ENCODE assay signal across 9 mouse cellular contexts in the genomic region with DNA sequence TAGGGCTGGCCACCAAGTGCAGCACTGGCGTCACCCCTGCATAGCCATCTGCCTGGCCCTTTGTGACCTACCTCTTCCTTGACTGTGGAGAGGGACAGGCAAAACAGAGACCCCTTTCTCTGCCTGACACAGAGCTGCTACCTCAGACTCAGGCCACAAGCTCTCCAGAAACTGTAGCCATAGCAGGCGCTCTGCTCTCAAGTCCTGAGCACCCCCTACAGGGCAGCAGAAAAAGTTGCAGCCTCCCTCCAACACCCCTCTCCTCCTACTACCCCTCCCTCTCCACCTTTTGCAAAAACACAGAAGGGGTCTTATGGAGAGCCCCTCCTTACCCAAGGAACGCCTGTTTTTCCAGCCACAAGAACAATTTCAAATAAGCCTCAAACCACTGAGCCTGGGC. TPM values are rescaled to one million over a fixed set of nuclear protein-coding genes. Genes with fewer than 3 reads are reported as not detected.
DNase-seq lines count a peak whose midpoint lies in the region; ATAC-seq and TF ChIP-seq lines count a peak whose summit lies in the region.
"Had no signal": no experiment of that assay in that cellular context is flagged by ENCODE, and none has a peak within 500 bp of the region (broad histone marks: within the 10 kb centered on the region; RNA-seq: fewer than 3 reads in every experiment).

A gene (minus strand): TSS at position 26 of the 400 bp plus-strand sequence.

- H3K9ac ChIP-seq in kidney, embryonic 15.5 days, result no peak within 1 kb of the TSS
- peak within 1 kb of the TSS; percentile 47; the same call in 1 of the 2 replicates for H3K9ac ChIP-seq in ES-E14 (ENCODE audit: insufficient read depth, low read depth, low read length, poor library complexity, severe bottlenecking)
- no peak within 1 kb of the TSS for H3K9ac ChIP-seq in embryonic facial prominence, embryonic 12.5 days
- H3K9ac ChIP-seq in intestine, postnatal 0 days (ENCODE audit: low read depth, low read length), result no peak within 1 kb of the TSS
- H3K9ac ChIP-seq: stomach, embryonic 15.5 days had no signal

- H3K9me3 ChIP-seq in kidney, embryonic 15.5 days (replicated peaks), result no peaks in the 10 kb centered on the region
- H3K9me3 ChIP-seq in ES-E14 (ENCODE audit: control insufficient read depth, insufficient read depth, low read depth, low read length), result no peaks in the 10 kb centered on the region
- no peaks in the 10 kb centered on the region for H3K9me3 ChIP-seq in embryonic facial prominence, embryonic 12.5 days
- H3K9me3 ChIP-seq in intestine, postnatal 0 days (ENCODE audit: control insufficient read depth), result no peaks in the 10 kb centered on the region
- H3K9me3 ChIP-seq: stomach, embryonic 15.5 days had no signal

- 55% methylated on average over 3 of the region's 3 CpGs for WGBS in kidney, embryonic 15.5 days
- 51% methylated on average over 3 of the region's 3 CpGs for WGBS in embryonic facial prominence, embryonic 12.5 days
- WGBS in intestine, postnatal 0 days, result 59% methylated on average over 3 of the region's 3 CpGs

- H3K4me1 ChIP-seq in kidney, embryonic 15.5 days, result no peaks in the 10 kb centered on the region
- H3K4me1 ChIP-seq in ES-E14 (ENCODE audit: control insufficient read depth in 2 of 2, insufficient read depth in 2 of 2, low read length in 2 of 2, poor library complexity in 1 of 2), result peaks cover 0 to 6% of the 10 kb centered on the region in 2 experiments; a peak in 1 of 4 replicates
- no peaks in the 10 kb centered on the region for H3K4me1 ChIP-seq in embryonic facial prominence, embryonic 12.5 days
- H3K4me1 ChIP-seq in intestine, postnatal 0 days (replicated peaks; ENCODE audit: control insufficient read depth, insufficient read depth, low read length), result no peaks in the 10 kb centered on the region
- H3K4me1 ChIP-seq: stomach, embryonic 15.5 days had no signal

- peak; percentile 80 for TF ChIP-seq CTCF in intestine, postnatal 0 days (IDR thresholded peaks at IDR 0.05; ENCODE audit: low read depth)

- H3K4me2 ChIP-seq in kidney, embryonic 15.5 days, result no peak within 1 kb of the TSS
- no peak within 1 kb of the TSS for H3K4me2 ChIP-seq in embryonic facial prominence, embryonic 12.5 days (replicated peaks)
- no peak within 1 kb of the TSS for H3K4me2 ChIP-seq in intestine, postnatal 0 days (replicated peaks; ENCODE audit: low read depth)
- H3K4me2 ChIP-seq: stomach, embryonic 15.5 days had no signal

- H3K4me3 ChIP-seq in kidney, embryonic 15.5 days (replicated peaks), result no peak within 1 kb of the TSS
- H3K4me3 ChIP-seq in ES-E14 (ENCODE audit: insufficient read depth in 1 of 2, low read depth in 1 of 2, low read length in 2 of 2, poor library complexity in 1 of 2, severe bottlenecking in 1 of 2), result no peak within 1 kb of the TSS
- H3K4me3 ChIP-seq in embryonic facial prominence, embryonic 12.5 days, result no peak within 1 kb of the TSS
- H3K4me3 ChIP-seq in intestine, postnatal 0 days (ENCODE audit: low read depth, low read length), result no peak within 1 kb of the TSS
- H3K4me3 ChIP-seq: stomach, embryonic 15.5 days had no signal

- peak; percentile 43; the same call in 1 of the 2 replicates for ATAC-seq in kidney, embryonic 15.5 days (replicated peaks; ENCODE audit: low FRiP score)
- ATAC-seq in embryonic facial prominence, embryonic 12.5 days (ENCODE audit: insufficient number of reproducible peaks, insufficient read depth, low FRiP score, low TSS enrichment), result peak; percentile 66; the same call in 1 of the 2 replicates
- ATAC-seq in intestine, postnatal 0 days, result no peak

- peaks cover 40% of the 10 kb centered on the region for H3K36me3 ChIP-seq in kidney, embryonic 15.5 days
- H3K36me3 ChIP-seq in ES-E14 (ENCODE audit: control insufficient read depth, insufficient read depth, low read length, poor library complexity, severe bottlenecking), result peaks cover 7% of the 10 kb centered on the region; the same call in 1 of the 2 replicates
- peaks cover 37% of the 10 kb centered on the region for H3K36me3 ChIP-seq in embryonic facial prominence, embryonic 12.5 days
- peaks cover 30% of the 10 kb centered on the region for H3K36me3 ChIP-seq in intestine, postnatal 0 days (ENCODE audit: control insufficient read depth, insufficient read depth)
- H3K36me3 ChIP-seq: stomach, embryonic 15.5 days had no signal

- no peaks in the 10 kb centered on the region for H3K27me3 ChIP-seq in kidney, embryonic 15.5 days
- H3K27me3 ChIP-seq in embryonic facial prominence, embryonic 12.5 days, result no peaks in the 10 kb centered on the region
- no peaks in the 10 kb centered on the region for H3K27me3 ChIP-seq in intestine, postnatal 0 days (replicated peaks; ENCODE audit: control insufficient read depth, insufficient read depth, low read length)
- H3K27me3 ChIP-seq: stomach, embryonic 15.5 days had no signal

- DNase-seq in kidney, adult 18-20 months, result no peak
- DNase-seq in ES-E14 (ENCODE audit: low read depth, low spot score), result peak; percentile 44
- DNase-seq in naive thymus-derived CD4-positive, alpha-beta T cell, adult 2 months (ENCODE audit: low read depth), result peak; percentile 67
- DNase-seq in adrenal gland, postnatal 25 days, result no peak
- no peak for DNase-seq in yolk sac, embryonic 10.5 days (ENCODE audit: low spot score)

- in situ Hi-C loops in ES-E14 (cut with MboI; ENCODE audit: low sequenced_read_pairs in 2 of 2, unreplicated experiment in 2 of 2), result no loop called here

- no peak within 1 kb of the TSS for H3K27ac ChIP-seq in kidney, embryonic 15.5 days
- no peak within 1 kb of the TSS for H3K27ac ChIP-seq in ES-E14 (ENCODE audit: insufficient read depth, low read depth, low read length, poor library complexity, severe bottlenecking)
- no peak within 1 kb of the TSS for H3K27ac ChIP-seq in embryonic facial prominence, embryonic 12.5 days
- H3K27ac ChIP-seq in intestine, postnatal 0 days (ENCODE audit: low read depth, low read length), result no peak within 1 kb of the TSS
- H3K27ac ChIP-seq: stomach, embryonic 15.5 days had no signal

TF ChIP-seq in ES-E14, 5 proteins besides CTCF, POLR2A, EP300 and RAD21:
- no peak for TF ChIP-seq CHD2 (IDR thresholded peaks at IDR 0.05; ENCODE audit: low read depth, low read length)
- no peak for TF ChIP-seq ZNF384 (IDR thresholded peaks at IDR 0.05; ENCODE audit: low read depth, low read length)
- TF ChIP-seq MAFK (IDR thresholded peaks at IDR 0.05; ENCODE audit: insufficient read depth, low read depth, low read length), result no peak
- no peak for TF ChIP-seq ZC3H11A (IDR thresholded peaks at IDR 0.05; ENCODE audit: borderline replicate concordance, low read depth, low read length)
- no peak for TF ChIP-seq HCFC1 (IDR thresholded peaks at IDR 0.05; ENCODE audit: borderline replicate concordance, insufficient read depth, low read length)

RNA-seq across cellular contexts. Expression of the gene that starts here (rescaled TPM):
- polyA plus RNA-seq in kidney, embryonic 15.5 days (2015; fragmentation: Nextera tagmentation; extraction: Ambion mirVana), result 0.30 and 0.48 TPM in 2 replicates
- 0.22 and 0.26 TPM in 2 replicates for total RNA-seq in ES-E14 (2012; rRNA removed)
- 0.31 TPM in 1 of 2 replicates, not detected in the other for polyA plus RNA-seq in embryonic facial prominence, embryonic 12.5 days (2016; fragmentation: Nextera tagmentation; extraction: Ambion mirVana)
- 0.04 and 0.25 TPM in 2 replicates for polyA plus RNA-seq in intestine, postnatal 0 days (2015; fragmentation: Nextera tagmentation; extraction: Ambion mirVana)
- not detected in 2 replicates for total RNA-seq in adrenal gland, postnatal 25 days (2021)

Comparison
In these comparisons a context has a peak if more than half of its experiments do, and no peak if none do; other contexts are left out.
1. Peak in ATAC-seq in kidney, embryonic 15.5 days; RNA of the gene not detected or under 1 TPM.
2. Peak in DNase-seq and H3K9ac ChIP-seq in ES-E14; RNA of the gene not detected or under 1 TPM.
3. Peak in ATAC-seq in embryonic facial prominence, embryonic 12.5 days; RNA of the gene not detected or under 1 TPM.